Mouse (Mus musculus) bone marrow, adult 2 months (tissue): Measurements from ENCODE around the gene Gm47996.
"Not testable (repeated sequence)": the region's sequence is repeated elsewhere in the genome, so short reads cannot be mapped to it uniquely, and the experiment has no call there.

Source experiments
- CTCF ChIP-seq: fragments of 200-500 bp; IDR thresholded peaks from 2 replicates; pipeline ENCODE4 v1.5.1; 2011; ENCODE audit warnings: low read length, control low read depth; ENCODE audit not compliant: control insufficient read depth, insufficient read depth
- POLR2A ChIP-seq: fragments of 200-500 bp; IDR thresholded peaks from 2 replicates; pipeline ENCODE4 v1.6.1; 2011; ENCODE audit warnings: low read depth, mild to moderate bottlenecking, control low read depth, low read length, borderline replicate concordance; ENCODE audit not compliant: control insufficient read depth

- TF ChIP-seq POLR2A, CTCF: not testable (repeated sequence)
Measured at GRCm38 (mm10) chr1:151198120-151198519, 11.8 kb upstream of the Gm47996 start, which contains the start of gene Gm47995.
